Mouse (Mus musculus): Measurements from ENCODE around the gene Tktl1.

DNA sequence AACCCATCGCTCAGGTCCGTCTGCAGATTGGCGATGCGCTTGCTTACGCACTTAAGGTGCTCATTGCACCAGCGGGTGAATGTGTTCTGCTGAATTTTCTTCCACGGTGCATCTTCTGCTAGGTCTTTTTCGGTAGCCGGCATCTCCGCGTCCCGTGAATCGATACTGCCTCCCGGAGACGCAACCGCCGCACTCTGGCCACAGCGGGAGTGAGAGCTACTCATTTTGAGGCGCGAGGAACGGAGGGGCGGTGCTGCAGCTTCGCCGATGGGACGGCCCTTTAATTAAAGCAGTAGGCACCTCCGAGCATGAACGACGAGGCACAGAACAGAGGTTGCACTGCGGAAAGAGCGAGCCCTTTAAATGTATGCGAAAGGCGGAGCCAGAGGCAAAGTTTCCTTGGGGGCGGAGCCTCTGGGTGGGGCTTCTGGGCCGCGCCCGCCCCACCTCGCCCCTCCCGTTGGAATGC lies 69.2 kb downstream of the Tktl1 start:
- TF ChIP-seq TAL1 (IDR thresholded peaks at IDR 0.05; ENCODE audit: low read length) (no peak), GATA1 (IDR thresholded peaks at IDR 0.05; ENCODE audit: low read length) (no peak)

Data from erythroblast, embryonic 14.5 days (primary cell).